Mouse (Mus musculus) frontal cortex, postnatal 36 days (tissue): ENCODE data around the gene Taar9.
"Not testable (repeated sequence)": the region's sequence is repeated elsewhere in the genome, so short reads cannot be mapped to it uniquely, and the experiment has no call there.

Experiments
- DNase-seq, 2 experiments: peaks; one replicate each; pipeline ENCODE4 v3.0.0; 2022; ENCODE audit warnings: low spot score in 2 of 2

The Taar9 gene

DNA sequence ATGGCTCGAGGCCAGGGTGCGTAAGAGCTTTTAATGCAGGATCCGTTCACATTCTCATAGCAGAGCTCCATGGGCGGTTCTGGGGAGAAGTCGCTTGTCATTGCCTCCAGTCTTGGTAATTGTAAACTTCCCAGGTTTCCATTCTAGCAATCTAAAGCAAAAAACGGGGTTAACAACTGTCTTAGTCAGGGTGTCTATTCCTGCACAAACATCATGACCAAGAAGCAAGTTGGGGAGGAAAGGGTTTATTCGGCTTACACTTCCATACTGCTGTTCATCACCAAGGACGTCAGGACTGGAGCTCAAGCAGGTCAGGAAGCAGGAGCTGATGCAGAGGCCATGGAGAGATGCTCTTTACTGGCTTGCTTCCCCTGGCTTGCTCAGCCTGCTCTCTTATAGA lies at the start of gene Taar9:
Gene Taar9 (minus strand): TSS at position 101 of the 400 bp plus-strand sequence.
- not testable (repeated sequence) for DNase-seq

GRCm38 (mm10) chr10:24158470-24159254 lies 49.3 kb upstream of the Taar9 start:
- DNase-seq, result no peak

DNA sequence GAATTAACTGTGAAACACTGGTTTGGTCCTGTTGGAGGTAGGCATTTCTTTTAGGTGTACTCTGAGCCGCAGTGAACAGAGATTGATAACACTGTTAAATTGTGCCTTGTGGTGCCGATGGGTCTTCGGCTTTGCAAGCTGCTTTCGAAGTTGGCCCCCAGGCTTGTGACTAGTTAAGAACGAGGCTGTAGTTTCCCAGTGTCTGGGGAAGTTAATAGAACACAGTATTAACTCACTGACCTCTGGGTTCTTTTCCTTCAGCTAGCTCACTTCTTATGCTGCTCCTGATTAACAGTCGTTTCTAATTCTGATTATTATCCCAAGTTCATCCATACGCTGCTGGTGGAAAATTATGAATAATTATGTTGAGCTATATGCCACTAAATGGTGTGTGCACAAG lies 40.8 kb upstream of the Taar9 start:
- DNase-seq, result no peak

DNA sequence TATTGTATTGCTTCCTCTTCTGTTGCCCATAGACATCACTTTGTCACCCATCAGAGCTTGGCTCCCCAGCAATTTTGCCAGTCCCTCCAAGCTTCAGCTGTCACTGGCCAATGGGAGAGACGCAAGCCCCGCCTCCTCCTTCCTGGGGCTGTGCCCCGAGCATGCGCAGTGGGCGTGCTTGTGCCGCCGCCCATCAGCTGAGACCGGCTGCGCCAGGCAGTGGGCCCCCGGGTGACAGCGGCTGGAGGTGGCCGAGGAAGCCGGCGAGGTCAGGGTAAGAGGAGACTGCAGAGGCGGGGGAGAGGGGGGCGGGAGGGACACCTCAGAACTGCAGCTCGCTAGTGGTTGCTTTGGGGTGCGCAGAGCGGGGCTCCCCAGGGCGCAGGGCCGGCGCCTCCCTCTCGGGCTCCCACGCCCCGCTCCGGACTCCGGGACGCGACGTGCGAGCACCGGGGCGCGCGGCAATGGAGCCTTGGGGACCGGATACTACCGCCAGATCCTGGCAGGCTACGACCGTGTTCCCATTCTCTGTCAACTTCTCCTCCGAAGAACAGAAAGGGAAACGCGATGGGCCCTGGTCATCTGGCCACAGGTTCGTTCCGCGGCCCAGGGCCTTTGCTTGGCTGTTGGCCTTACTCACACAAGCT lies 39.9 kb upstream of the Taar9 start, which contains the start of gene Stx7:
Gene Stx7 (plus strand): TSS at position 168 of the 647 bp plus-strand sequence.
- peak; percentile 90 to 92 for DNase-seq

DNA sequence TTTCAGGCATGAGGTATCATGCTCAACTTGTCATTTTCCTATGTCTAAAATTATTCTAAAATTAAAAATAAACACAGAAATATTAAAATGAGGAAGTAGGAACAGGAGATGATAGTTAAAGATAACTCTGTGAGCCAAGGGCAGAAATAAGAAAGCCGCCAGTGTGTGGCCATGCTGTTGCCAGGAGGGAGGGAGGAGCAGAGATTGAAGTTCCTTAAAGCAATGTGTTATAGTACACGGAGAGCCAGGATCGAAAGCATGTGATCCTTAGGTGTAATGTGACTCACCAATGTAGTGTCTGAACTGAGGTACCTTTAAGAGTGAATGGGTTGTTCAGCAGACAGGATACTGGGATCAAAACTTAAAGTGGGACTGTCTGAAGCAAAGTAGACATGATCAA lies 33.4 kb upstream of the Taar9 start:
- no peak for DNase-seq

DNA sequence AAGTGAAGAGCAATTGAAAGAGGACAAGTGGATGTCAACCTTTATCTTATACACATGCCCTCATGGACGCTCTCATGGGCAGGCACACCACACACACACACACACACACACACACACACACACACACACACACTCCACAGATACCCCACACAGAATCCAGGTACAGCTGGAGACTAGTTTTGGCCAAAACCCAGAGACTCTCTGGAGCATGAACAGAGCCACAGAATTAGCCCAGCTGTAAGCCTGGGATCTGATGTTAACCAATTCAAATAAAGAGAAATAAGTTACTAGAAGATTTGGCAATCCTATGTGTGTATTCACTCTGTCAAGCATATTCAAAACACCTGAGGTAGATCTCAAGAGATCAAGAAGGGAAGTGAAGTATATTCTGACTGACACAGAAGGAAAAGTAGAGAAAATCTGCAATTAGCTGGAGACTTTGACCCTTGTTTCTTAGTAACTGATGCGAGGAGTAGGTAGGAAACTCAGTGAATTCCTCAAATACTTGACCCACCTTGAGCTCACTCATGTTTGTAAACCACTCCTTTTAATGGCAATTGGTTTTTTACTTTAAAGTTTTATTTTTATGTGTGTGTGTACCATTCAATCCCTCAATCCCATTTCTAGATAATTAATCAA lies 29.4 kb upstream of the Taar9 start:
- DNase-seq, result no peak

DNA sequence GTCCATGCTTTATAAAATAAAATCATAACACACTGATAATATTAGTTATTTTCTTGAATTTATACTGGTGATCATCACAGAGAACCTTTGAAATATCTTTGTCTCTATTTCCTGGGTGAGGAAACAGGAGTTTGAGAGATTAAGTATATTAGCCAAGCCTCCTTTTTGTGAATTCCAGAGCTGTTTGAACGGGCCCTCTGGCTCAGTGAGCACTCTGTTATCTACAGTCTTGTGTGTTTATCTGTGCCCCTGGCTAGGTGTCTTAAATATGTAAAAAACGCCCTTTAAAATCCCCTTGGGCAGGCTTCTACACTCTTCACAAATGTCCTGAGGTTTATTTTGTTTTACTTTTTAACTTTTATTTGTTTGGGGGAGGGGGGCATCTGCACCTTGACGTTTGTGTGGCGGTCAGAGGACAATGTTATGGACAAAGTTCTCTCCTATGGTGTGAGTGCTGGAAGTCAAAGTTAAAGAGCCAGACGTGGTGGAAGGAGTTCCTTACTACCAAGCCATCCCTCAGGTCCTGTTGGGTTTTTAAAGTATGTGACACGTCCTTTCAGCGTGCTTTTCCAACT lies 24.8 kb upstream of the Taar9 start:
- no peak for DNase-seq

DNA sequence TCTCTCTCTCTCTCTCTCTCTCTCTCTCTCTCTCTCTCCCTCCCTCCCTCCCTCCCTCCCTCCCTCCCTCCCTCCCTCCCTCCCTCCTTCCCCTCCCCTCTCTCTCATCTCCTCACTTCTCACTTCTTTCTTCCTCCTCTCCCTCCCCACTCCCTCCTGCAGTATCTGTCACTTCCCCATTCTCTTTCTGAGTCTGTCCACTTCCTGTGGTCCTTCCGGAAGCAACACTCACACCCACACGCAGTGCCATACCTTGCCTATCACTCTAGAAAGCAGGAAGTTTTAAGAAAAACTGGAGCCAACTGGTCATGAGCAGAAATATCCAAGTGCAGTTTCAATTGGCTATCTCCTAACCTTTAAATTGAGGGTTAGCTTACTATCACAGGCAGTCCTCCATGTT lies 23.8 kb upstream of the Taar9 start:
- DNase-seq, result no peak

- DNase-seq, result no peak
Observed at GRCm38 (mm10) chr10:24132273-24132672, 22.9 kb upstream of the Taar9 start.

GRCm38 (mm10) chr10:24131451-24132262 lies 22.3 kb upstream of the Taar9 start:
- peak in 1 of 2 experiments; percentile 55 for DNase-seq

DNA sequence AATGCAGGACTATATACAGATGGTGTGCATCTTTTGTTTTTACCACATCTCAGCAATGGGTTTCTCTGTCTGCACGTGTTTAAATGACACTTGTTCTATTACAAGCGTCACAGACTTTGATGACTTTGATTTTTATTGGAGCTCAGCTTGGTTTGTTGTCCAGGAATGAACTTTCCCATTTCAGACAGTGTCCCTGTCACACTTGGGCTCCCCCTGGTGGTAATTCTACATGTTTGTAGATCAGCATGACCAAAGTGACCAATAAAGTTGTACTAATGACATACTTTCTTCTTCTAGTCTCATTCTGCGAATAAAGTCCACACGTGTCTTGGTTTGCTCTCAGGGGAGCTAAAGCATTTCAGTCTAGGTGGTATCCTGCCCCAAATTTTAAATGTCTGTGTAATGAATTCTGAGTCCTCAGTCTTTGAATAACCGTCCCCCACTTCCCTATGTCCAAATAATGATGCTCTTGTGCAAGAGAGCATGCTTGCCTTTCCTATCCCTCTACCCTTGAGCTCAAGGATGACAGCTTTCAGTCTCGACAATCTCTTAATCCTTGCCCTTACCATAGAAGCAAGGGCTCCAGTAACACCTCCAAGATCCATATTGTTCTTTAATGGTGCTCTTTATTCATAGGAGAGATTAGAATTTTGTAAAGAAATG lies 1.9 kb upstream of the Taar9 start:
- DNase-seq, result peak; percentile 9 to 21

DNA sequence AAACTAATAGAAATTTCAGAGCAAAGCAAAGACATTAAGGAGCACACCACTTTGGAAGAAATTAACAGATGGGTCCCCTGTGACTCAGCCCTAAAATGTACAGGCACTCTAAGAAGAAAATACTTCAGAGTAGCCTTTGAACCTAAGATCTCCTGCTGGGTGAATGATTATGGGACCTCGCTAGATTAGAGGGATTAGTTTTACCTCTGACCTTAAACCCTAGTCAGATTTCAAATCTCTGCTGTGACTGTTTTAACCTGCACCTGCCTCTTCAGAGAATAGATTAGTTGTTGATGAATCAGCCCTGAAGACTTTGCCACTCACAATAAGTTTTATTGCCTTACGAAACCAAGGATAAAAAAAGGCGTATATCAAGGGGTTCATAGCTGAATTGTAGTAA lies 1.1 kb downstream of the Taar9 start:
- DNase-seq, result no peak

DNA sequence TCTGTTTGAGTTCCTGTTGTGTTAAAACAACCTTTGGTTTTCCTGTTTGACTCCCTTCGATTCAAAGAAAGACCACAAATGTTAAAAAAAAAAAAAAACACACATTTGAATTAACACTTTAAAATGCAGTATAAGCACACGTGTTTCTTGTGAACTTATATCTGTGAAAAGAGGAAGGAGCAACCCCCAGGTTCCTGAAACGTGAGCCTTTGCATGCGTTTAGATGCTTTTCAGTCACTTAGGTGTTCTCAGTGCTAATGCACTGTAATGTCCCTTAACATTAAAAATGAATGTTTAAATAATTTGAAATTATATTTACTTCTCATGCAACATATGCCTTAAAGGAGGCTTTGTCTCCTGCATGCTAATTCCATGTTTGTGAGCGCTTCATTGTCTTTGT lies 1.6 kb downstream of the Taar9 start:
- DNase-seq, result no peak

- not testable (repeated sequence) for DNase-seq
Observed at GRCm38 (mm10) chr10:24103299-24103698, 6.0 kb downstream of the Taar9 start.

- not testable (repeated sequence) for DNase-seq
Observed at GRCm38 (mm10) chr10:24101812-24102211, 7.5 kb downstream of the Taar9 start, which contains the start of gene Taar8c. TSS of gene Taar8c (minus strand) at chr10:24101912.

GRCm38 (mm10) chr10:24097010-24097409 lies 12.3 kb downstream of the Taar9 start:
- DNase-seq, result not testable (repeated sequence)

DNA sequence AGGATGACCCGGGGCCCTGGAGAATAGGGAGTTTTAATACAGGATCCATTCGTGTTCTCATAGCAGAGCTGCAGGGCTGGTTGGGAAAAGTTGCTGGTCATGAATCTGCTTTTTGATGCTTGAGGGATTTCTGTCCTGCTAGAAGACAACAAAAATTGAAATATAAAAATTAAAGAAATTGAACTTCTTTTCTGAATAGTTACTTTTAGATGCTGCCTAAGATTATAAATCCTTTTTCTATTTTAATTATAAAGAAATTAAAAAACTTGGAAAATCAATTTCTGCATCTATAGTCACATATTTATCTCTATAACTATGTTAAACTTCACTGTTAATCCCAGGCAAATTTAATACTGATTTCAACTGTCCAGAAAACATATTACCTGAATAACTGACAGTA lies 17.1 kb downstream of the Taar9 start, which contains the start of gene Taar8b:
Gene Taar8b (minus strand): TSS at position 101 of the 400 bp plus-strand sequence.
- no peak for DNase-seq

- DNase-seq, result no peak
Observed at GRCm38 (mm10) chr10:24087168-24087567, 22.2 kb downstream of the Taar9 start.

- DNase-seq, result no peak
Observed at GRCm38 (mm10) chr10:24086555-24086954, 22.8 kb downstream of the Taar9 start.

GRCm38 (mm10) chr10:24085936-24086335 lies 23.4 kb downstream of the Taar9 start:
- DNase-seq, result no peak

- peak; percentile 40 to 43 for DNase-seq
Observed at GRCm38 (mm10) chr10:24080166-24080565, 29.2 kb downstream of the Taar9 start.
